Mouse (Mus musculus) stomach, postnatal 0 days (tissue): Measurements from ENCODE around the gene C8b. TPM values are rescaled to one million over a fixed set of nuclear protein-coding genes. Genes with fewer than 3 reads are reported as not detected.

Experiments
- ATAC-seq: fragments of 200-750 bp; cut with Nextera tagmentation; 2 replicates; pipeline ENCODE4 v1.8.0; 2017; ENCODE audit not compliant: low FRiP score, low TSS enrichment
- DNase-seq: peaks from one replicate; pipeline ENCODE4 v3.0.0-alpha.2; 2016; ENCODE audit warnings: low spot score
- H3K27ac ChIP-seq: fragments of 300-500 bp; sonication (generic); replicated peaks from 2 replicates; pipeline ENCODE4 v1.5.1; 2014; ENCODE audit warnings: mild to moderate bottlenecking, control low read depth
- H3K27me3 ChIP-seq: fragments of 300-500 bp; sonication (generic); 2 replicates; pipeline ENCODE4 v1.6.1; 2014; ENCODE audit warnings: low read length; ENCODE audit not compliant: control insufficient read depth, insufficient read depth
- H3K36me3 ChIP-seq: fragments of 300-500 bp; sonication (generic); 2 replicates; pipeline ENCODE4 v1.6.1; 2014; ENCODE audit warnings: low read length, mixed read lengths; ENCODE audit not compliant: control insufficient read depth, insufficient read depth
- H3K4me1 ChIP-seq: fragments of 300-500 bp; sonication (generic); replicated peaks from 2 replicates; pipeline ENCODE4 v1.6.1; 2014; ENCODE audit warnings: antibody characterized with exemption; ENCODE audit not compliant: control insufficient read depth, insufficient read depth
- H3K4me2 ChIP-seq: fragments of 300-500 bp; sonication (generic); replicated peaks from 2 replicates; pipeline ENCODE4 v1.6.1; 2014; ENCODE audit warnings: low read depth, mild to moderate bottlenecking, control low read depth, moderate library complexity
- H3K4me3 ChIP-seq: fragments of 300-500 bp; sonication (generic); 2 replicates; pipeline ENCODE4 v1.5.1; 2014; ENCODE audit warnings: low read depth, low read length, control low read depth
- H3K9ac ChIP-seq: fragments of 300-500 bp; sonication (generic); 2 replicates; pipeline ENCODE4 v1.6.1; 2014; ENCODE audit warnings: mild to moderate bottlenecking, low read length, control low read depth, mixed read lengths
- H3K9me3 ChIP-seq: fragments of 300-500 bp; sonication (generic); 2 replicates; pipeline ENCODE4 v1.6.1; 2016; ENCODE audit warnings: low read length; ENCODE audit not compliant: control insufficient read depth
- CTCF ChIP-seq: IDR thresholded peaks from 2 replicates; pipeline ENCODE4 v1.5.1; 2016; ENCODE audit warnings: antibody characterized with exemption, low read depth, mild to moderate bottlenecking, moderate library complexity
- EP300 ChIP-seq: optimal IDR thresholded peaks from 2 replicates; pipeline ENCODE3; 2016; ENCODE audit warnings: antibody characterized with exemption
- WGBS: fragments of 180-500 bp; shearing (Covaris S2); extraction: QIAGEN DNeasy Blood & Tissue Kit; methylation state at CpG from one replicate; pipeline ENCODE4 v1.1.7; 2014; 5-methylcytosine and 5-hydroxymethylcytosine counted together
- polyA plus RNA-seq: library from polyadenylated mRNA; unstranded; fragments of >200 nt; fragmentation: Nextera tagmentation; extraction: Ambion mirVana; gene quantifications from 2 replicates; pipeline ENCODE4 v1.2.1, GENCODE M21; 2015

The C8b gene
- polyA plus RNA-seq, 1 experiment from 2014 or later: 0.17 TPM

DNA sequence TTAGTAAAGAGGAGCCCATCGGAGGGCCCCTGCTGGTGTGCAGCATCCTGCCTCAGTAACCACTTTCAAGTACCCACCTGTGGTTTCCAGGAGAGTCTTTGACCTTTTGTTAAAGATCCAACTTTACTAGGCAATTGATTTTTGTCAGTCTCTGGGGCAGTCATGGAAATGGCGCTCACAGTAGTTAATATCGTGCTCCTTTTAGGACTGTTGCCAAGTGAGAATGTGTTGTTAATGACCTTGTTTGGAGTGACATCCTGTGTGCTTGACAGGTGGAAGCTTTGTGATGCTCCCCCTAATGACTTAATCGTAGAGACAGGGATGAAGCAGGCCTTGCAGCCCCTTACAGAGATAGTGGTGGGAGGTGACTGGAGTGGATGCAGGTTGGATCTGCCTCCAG lies 4.2 kb downstream of the C8b start:
- ATAC-seq (no peak), DNase-seq (no peak)
- no peaks in the 10 kb centered on the region for H3K9me3 ChIP-seq
- H3K4me1 ChIP-seq: no peaks in the 10 kb centered on the region
- TF ChIP-seq CTCF (no peak), EP300 (no peak)
- H3K4me2 ChIP-seq: no peak overlapping the region
- H3K9ac ChIP-seq: no peak overlapping the region
- no peaks in the 10 kb centered on the region for H3K27me3 ChIP-seq
- H3K36me3 ChIP-seq: no peaks in the 10 kb centered on the region
- H3K4me3 ChIP-seq: no peak overlapping the region
- H3K27ac ChIP-seq: no peak overlapping the region
- WGBS: 69% methylated on average over 4 of the region's 4 CpGs

DNA sequence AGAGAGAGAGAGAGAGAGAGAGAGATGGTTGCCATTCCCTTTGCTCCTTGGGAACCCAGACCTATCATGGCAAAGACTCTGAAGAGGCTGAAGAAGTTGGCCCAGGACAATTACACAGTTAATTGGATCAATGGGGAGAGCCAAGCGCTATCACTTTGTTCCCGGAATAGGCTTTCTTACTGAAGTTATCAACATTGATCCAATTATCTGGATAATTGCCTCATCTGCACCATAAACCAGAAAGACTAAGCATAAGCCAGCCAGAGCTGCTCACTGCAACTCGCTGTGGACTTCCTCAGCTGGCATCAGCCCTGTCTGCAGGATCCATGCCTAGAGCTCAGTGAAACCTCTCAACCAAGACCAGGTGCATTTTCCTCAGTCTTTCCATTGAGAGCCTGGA lies 9.5 kb downstream of the C8b start:
- H3K4me1 ChIP-seq: no peaks in the 10 kb centered on the region
- TF ChIP-seq CTCF (no peak), EP300 (no peak)
- 76% methylated on average over 3 of the region's 3 CpGs for WGBS
- H3K27me3 ChIP-seq: no peaks in the 10 kb centered on the region
- DNase-seq (no peak), ATAC-seq (no peak)
- H3K27ac ChIP-seq: no peak overlapping the region
- no peak overlapping the region for H3K9ac ChIP-seq
- no peaks in the 10 kb centered on the region for H3K36me3 ChIP-seq
- no peak overlapping the region for H3K4me2 ChIP-seq
- H3K4me3 ChIP-seq: no peak overlapping the region
- no peaks in the 10 kb centered on the region for H3K9me3 ChIP-seq

- Histone ChIP-seq H3K36me3 (no peaks in the 10 kb centered on the region), H3K9ac (no peak overlapping the region), H3K9me3 (no peaks in the 10 kb centered on the region), H3K4me2 (no peak overlapping the region), H3K27ac (no peak overlapping the region), H3K4me1 (no peaks in the 10 kb centered on the region), H3K27me3 (no peaks in the 10 kb centered on the region), H3K4me3 (no peak overlapping the region)
- ATAC-seq (no peak), DNase-seq (no peak)
- TF ChIP-seq CTCF (no peak), EP300 (no peak)
- 79% methylated on average over 5 of the region's 5 CpGs for WGBS
These were observed 13.3 kb downstream of the C8b start for GRCm38 (mm10) chr4:104779460-104779859.

DNA sequence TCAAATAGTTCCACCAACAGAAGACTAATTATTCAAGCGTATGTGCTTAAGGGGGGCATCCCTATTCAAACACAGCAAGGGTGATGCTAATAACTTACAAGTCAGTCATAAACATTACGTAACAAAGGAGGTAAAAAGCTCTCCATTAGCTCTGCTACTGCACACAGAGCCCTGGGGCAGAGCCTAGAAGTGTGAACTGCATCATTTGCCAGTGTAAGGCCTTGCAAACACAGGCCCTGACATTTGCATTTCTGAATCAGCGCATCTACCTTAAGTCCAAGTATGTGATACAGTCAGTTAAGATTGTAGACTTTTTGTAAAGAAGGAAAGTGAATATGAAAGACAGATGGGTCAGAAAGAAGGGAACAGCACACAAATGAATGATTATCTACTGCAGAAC lies 15.3 kb downstream of the C8b start:
- TF ChIP-seq CTCF: no peak
- no peak for TF ChIP-seq EP300
- no peak overlapping the region for H3K9ac ChIP-seq
- ATAC-seq: no peak

GRCm38 (mm10) chr4:104782346-104782745 lies 16.2 kb downstream of the C8b start:
- no peak overlapping the region for H3K9ac ChIP-seq
- no peaks in the 10 kb centered on the region for H3K27me3 ChIP-seq
- TF ChIP-seq CTCF (no peak), EP300 (no peak)
- no peaks in the 10 kb centered on the region for H3K4me1 ChIP-seq
- H3K36me3 ChIP-seq: no peaks in the 10 kb centered on the region
- ATAC-seq (no peak), DNase-seq (no peak)
- H3K4me2 ChIP-seq: no peak overlapping the region
- no peak overlapping the region for H3K27ac ChIP-seq
- WGBS: 76% methylated on average over 4 of the region's 4 CpGs
- no peak overlapping the region for H3K4me3 ChIP-seq
- no peaks in the 10 kb centered on the region for H3K9me3 ChIP-seq

More for the DNA sequence above, 15.3 kb downstream of the C8b start:
- DNase-seq: no peak
- no peaks in the 10 kb centered on the region for H3K9me3 ChIP-seq
- no peaks in the 10 kb centered on the region for H3K36me3 ChIP-seq
- H3K4me3 ChIP-seq: no peak overlapping the region
- H3K4me2 ChIP-seq: no peak overlapping the region
- 87% methylated on average over 3 of the region's 3 CpGs for WGBS
- no peaks in the 10 kb centered on the region for H3K4me1 ChIP-seq
- no peaks in the 10 kb centered on the region for H3K27me3 ChIP-seq
- no peak overlapping the region for H3K27ac ChIP-seq

DNA sequence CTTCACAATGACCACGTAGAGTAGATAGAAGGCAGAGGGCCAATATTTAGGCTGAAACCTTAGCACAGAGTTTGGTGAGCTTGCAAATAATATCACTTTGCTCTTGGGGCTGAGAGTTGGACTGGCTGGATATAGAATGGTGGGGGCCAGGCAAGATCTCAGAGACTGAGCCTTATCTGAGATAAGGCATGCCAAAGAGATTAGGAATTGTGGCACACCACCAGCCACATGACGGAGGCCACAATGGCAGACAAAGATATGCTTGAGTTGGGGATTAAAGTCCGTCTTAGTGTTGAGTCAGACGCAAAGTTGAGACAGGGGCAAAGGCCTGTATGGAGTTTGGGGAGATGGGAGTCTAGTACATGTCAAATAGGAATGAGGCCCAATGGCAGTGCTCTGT lies 26.0 kb downstream of the C8b start:
- no peak for DNase-seq
- WGBS: 58% methylated on average over 4 of the region's 4 CpGs
- no peak overlapping the region for H3K27ac ChIP-seq

More for the DNA sequence above, 26.0 kb downstream of the C8b start:
- ATAC-seq: no peak
- H3K9me3 ChIP-seq: no peaks in the 10 kb centered on the region
- TF ChIP-seq CTCF (no peak), EP300 (no peak)
- H3K27me3 ChIP-seq: no peaks in the 10 kb centered on the region
- H3K4me2 ChIP-seq: no peak overlapping the region
- H3K36me3 ChIP-seq: no peaks in the 10 kb centered on the region
- H3K4me3 ChIP-seq: no peak overlapping the region
- H3K9ac ChIP-seq: no peak overlapping the region
- no peaks in the 10 kb centered on the region for H3K4me1 ChIP-seq
